Mouse (Mus musculus): Measurements from ENCODE around the gene Arpc2. TPM values are rescaled to one million over a fixed set of nuclear protein-coding genes. Genes with fewer than 3 reads are reported as not detected.

Gene Arpc2
- total and polyA plus RNA-seq, 3 experiments = 108 to 423 (median 141) TPM

DNA sequence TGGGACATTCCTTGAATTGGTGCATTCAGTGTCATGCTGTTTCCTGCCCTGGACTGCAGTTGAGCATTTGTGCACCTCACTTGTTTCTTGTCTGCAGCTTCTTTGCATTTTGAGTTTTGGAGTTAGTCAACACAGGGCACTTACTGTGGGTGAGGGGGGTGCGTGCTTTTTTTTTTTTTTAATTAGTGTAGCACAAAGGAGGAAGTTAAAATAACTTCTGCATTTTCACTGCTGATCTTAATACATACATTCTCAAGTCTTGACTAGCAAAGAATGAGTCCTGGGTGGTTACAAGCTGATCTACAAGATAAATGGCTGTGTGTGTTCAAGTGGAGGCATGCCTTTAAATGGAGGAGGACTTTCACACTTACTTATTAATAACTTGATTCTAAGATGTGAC lies 2.3 kb downstream of the Arpc2 start (continued):
- TF ChIP-seq UBTF (IDR thresholded peaks at IDR 0.05; ENCODE audit: borderline replicate concordance, insufficient read depth, low read depth, low read length) (no peak), SMC3 (IDR thresholded peaks at IDR 0.05; ENCODE audit: low read depth, low read length) (no peak)

DNA sequence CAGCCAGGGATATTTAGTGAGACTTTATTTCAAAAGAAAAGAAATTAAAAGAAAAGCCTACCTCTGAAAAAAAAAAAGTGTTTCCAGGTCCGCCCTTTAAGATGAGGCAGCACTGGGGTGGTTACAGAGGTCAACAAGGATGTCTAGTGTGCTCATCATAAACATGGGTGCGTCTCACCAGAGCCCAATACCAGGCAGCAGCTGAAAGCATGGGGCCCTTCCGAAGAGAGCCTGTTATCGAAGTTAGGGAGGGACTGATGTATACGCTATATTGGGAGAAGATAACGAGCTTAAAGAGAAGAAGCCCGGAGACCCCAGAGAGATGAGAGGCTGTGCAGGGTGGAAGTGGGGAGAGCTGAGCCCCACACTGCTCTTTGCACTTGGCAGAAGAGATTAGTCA lies 3.3 kb downstream of the Arpc2 start:
- no peaks in the 10 kb centered on the region for H3K27me3 ChIP-seq (ENCODE audit: control insufficient read depth in 1 of 2, insufficient read depth in 2 of 2, low read length in 2 of 2)
- peaks cover 9 to 26% of the 10 kb centered on the region in 2 experiments for H3K4me1 ChIP-seq (ENCODE audit: control insufficient read depth in 1 of 2, insufficient read depth in 2 of 2, low read length in 2 of 2)

DNA sequence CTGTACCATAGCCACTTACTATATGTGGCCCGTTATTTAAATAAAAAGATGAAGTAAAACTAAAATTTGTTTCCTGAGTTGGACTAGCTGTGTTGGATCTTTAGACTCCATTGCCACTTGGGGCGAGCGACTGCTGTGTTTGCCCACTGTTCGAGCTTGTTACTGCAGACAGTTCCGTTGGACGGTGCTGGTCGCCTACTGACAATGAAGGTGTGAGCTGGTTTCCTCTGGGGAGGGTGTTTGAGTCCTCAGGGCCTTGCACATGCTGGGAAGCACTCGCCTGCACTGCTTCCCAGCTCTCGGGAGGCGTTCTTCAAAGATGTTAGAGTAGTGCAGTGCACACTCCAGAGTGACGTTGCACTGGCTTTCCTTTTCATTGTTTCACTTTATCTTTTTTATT lies 3.7 kb downstream of the Arpc2 start:
- Histone ChIP-seq H3K36me3 (ENCODE audit: control insufficient read depth in 1 of 2, insufficient read depth in 2 of 2, low read length in 2 of 2) (peaks cover 2 to 48% of the 10 kb centered on the region in 2 experiments), H3K4me3 (ENCODE audit: control insufficient read depth in 1 of 2, insufficient read depth in 1 of 2, low read depth in 2 of 2, low read length in 2 of 2) (peak overlapping the region; percentile 27 to 56), H3K9me3 (replicated peaks; ENCODE audit: insufficient read depth, low read length) (no peaks in the 10 kb centered on the region), H3K9ac (ENCODE audit: control insufficient read depth, low read depth, low read length, poor library complexity, severe bottlenecking) (peak overlapping the region; percentile 59), H3K4me1 (ENCODE audit: control insufficient read depth in 1 of 2, insufficient read depth in 2 of 2, low read length in 2 of 2) (peaks cover 9 to 26% of the 10 kb centered on the region in 2 experiments), H3K27me3 (ENCODE audit: control insufficient read depth in 1 of 2, insufficient read depth in 2 of 2, low read length in 2 of 2) (no peaks in the 10 kb centered on the region), H3K79me2 (ENCODE audit: control insufficient read depth, insufficient read depth, low read length, poor library complexity) (peaks cover 77% of the 10 kb centered on the region), H3K27ac (ENCODE audit: control insufficient read depth, low read depth, low read length) (peak overlapping the region; percentile 97)
- TF ChIP-seq TBP (IDR thresholded peaks at IDR 0.05; ENCODE audit: low read depth, low read length) = 0 out of 2 replicates have a peak, but pooled peaks have one; percentile 6
- TF ChIP-seq ZKSCAN1 (IDR thresholded peaks at IDR 0.05; ENCODE audit: low read depth, low read length) = no peak
- DNase-seq (ENCODE audit: low read depth, low spot score) = no peak

More for the DNA sequence above, 3.3 kb downstream of the Arpc2 start:
- H3K27ac ChIP-seq (ENCODE audit: control insufficient read depth, low read depth, low read length) = peak overlapping the region; percentile 97
- H3K36me3 ChIP-seq (ENCODE audit: control insufficient read depth in 1 of 2, insufficient read depth in 2 of 2, low read length in 2 of 2) = peaks cover 2 to 46% of the 10 kb centered on the region in 2 experiments
- peak overlapping the region; percentile 59 for H3K9ac ChIP-seq (ENCODE audit: control insufficient read depth, low read depth, low read length, poor library complexity, severe bottlenecking)
- DNase-seq (ENCODE audit: low read depth, low spot score) = peak; percentile 70
- no peaks in the 10 kb centered on the region for H3K9me3 ChIP-seq (replicated peaks; ENCODE audit: insufficient read depth, low read length)
- TF ChIP-seq GABPA (IDR thresholded peaks at IDR 0.05; ENCODE audit: low read depth, low read length) (no peak), CHD2 (IDR thresholded peaks at IDR 0.05; ENCODE audit: low read length) (no peak), ETS1 (IDR thresholded peaks at IDR 0.05; ENCODE audit: low read depth, low read length) (peak; percentile 81), ZNF384 (IDR thresholded peaks at IDR 0.05; ENCODE audit: low read depth, low read length) (peak; percentile 69), RCOR1 (IDR thresholded peaks at IDR 0.05; ENCODE audit: low read depth, low read length) (peak; percentile 38; the same call in 1 of the 2 replicates), GATA1 (IDR thresholded peaks at IDR 0.05; ENCODE audit: low read depth, low read length) (peak; percentile 64), RAD21 (IDR thresholded peaks at IDR 0.05; ENCODE audit: low read depth, low read length) (no peak), POLR2AphosphoS2 (IDR thresholded peaks at IDR 0.05; ENCODE audit: low read length) (no peak), CHD1 (IDR thresholded peaks at IDR 0.05; ENCODE audit: low read depth, low read length) (peak; percentile 83; the same call in 1 of the 2 replicates), MXI1 (IDR thresholded peaks at IDR 0.05; ENCODE audit: low read depth, low read length) (peak; percentile 78), NELFE (IDR thresholded peaks at IDR 0.05; ENCODE audit: low read depth, low read length) (no peak), EP300 (IDR thresholded peaks at IDR 0.05; ENCODE audit: low read depth in 1 of 2, low read length in 2 of 2) (peak; percentile 39 to 47; a peak in 2 of 4 replicates), TAL1 (IDR thresholded peaks at IDR 0.05; ENCODE audit: low read length) (no peak), MAZ (IDR thresholded peaks at IDR 0.05; ENCODE audit: low read depth, low read length) (peak; percentile 60; the same call in 1 of the 2 replicates), HCFC1 (IDR thresholded peaks at IDR 0.05; ENCODE audit: low read depth, low read length) (peak; percentile 34; the same call in 1 of the 2 replicates), BHLHE40 (IDR thresholded peaks at IDR 0.05; ENCODE audit: borderline replicate concordance, low read depth, low read length) (0 out of 2 replicates have a peak, but pooled peaks have one; percentile 12), MYC (IDR thresholded peaks at IDR 0.05; ENCODE audit: low read depth, low read length) (peak; percentile 58; the same call in 1 of the 2 replicates), USF1 (IDR thresholded peaks at IDR 0.05; ENCODE audit: low read depth, low read length) (no peak), UBTF (IDR thresholded peaks at IDR 0.05; ENCODE audit: borderline replicate concordance, insufficient read depth, low read depth, low read length) (no peak), SIN3A (IDR thresholded peaks at IDR 0.05; ENCODE audit: low read length) (peak; percentile 90), MAFK (IDR thresholded peaks at IDR 0.05; ENCODE audit: borderline replicate concordance, low read depth, low read length) (no peak), TCF12 (IDR thresholded peaks at IDR 0.05; ENCODE audit: low read depth, low read length) (peak; percentile 56), POLR2A (IDR thresholded peaks at IDR 0.05; ENCODE audit: control insufficient read depth in 1 of 2, insufficient read depth in 1 of 2, low read depth in 1 of 2, low read length in 2 of 2, poor library complexity in 1 of 2) (no peak), MAX (IDR thresholded peaks at IDR 0.05; ENCODE audit: low read length) (no peak), CTCF (IDR thresholded peaks at IDR 0.05 in 2 of 3, conservative IDR thresholded peaks at IDR 0.05 in 1 of 3; ENCODE audit: control insufficient read depth in 1 of 3, insufficient read depth in 1 of 3, low read depth in 2 of 3, low read length in 3 of 3, poor library complexity in 1 of 3, severe bottlenecking in 1 of 3) (no peak), TBP (IDR thresholded peaks at IDR 0.05; ENCODE audit: low read depth, low read length) (0 out of 2 replicates have a peak, but pooled peaks have one; percentile 33), MEF2A (IDR thresholded peaks at IDR 0.05; ENCODE audit: extremely low read depth, insufficient replicate concordance, low read depth, low read length, poor library complexity, severe bottlenecking) (no peak), SMC3 (IDR thresholded peaks at IDR 0.05; ENCODE audit: low read depth, low read length) (no peak), ZKSCAN1 (IDR thresholded peaks at IDR 0.05; ENCODE audit: low read depth, low read length) (no peak), POLR2AphosphoS5 (IDR thresholded peaks at IDR 0.05; ENCODE audit: borderline replicate concordance, low read depth, low read length) (no peak), ZMIZ1 (IDR thresholded peaks at IDR 0.05; ENCODE audit: low read depth, low read length) (peak; percentile 55; the same call in 1 of the 2 replicates), JUND (IDR thresholded peaks at IDR 0.05; ENCODE audit: low read depth, low read length) (no peak), NRF1 (IDR thresholded peaks at IDR 0.05; ENCODE audit: insufficient read depth, low read depth, low read length, poor library complexity, severe bottlenecking) (no peak)
- H3K4me3 ChIP-seq (ENCODE audit: control insufficient read depth in 1 of 2, insufficient read depth in 1 of 2, low read depth in 2 of 2, low read length in 2 of 2) = peak overlapping the region; percentile 27 to 56
- H3K79me2 ChIP-seq (ENCODE audit: control insufficient read depth, insufficient read depth, low read length, poor library complexity) = peaks cover 72% of the 10 kb centered on the region

Data from MEL (cell line).